Mouse (Mus musculus) ES-CJ7 (cell line): ENCODE measurements around the gene Kndc1.

Experiments
- DNase-seq: peaks from one replicate; pipeline ENCODE4 v3.0.0; 2011; ENCODE audit warnings: low read depth, low spot score

Kndc1 gene

DNA sequence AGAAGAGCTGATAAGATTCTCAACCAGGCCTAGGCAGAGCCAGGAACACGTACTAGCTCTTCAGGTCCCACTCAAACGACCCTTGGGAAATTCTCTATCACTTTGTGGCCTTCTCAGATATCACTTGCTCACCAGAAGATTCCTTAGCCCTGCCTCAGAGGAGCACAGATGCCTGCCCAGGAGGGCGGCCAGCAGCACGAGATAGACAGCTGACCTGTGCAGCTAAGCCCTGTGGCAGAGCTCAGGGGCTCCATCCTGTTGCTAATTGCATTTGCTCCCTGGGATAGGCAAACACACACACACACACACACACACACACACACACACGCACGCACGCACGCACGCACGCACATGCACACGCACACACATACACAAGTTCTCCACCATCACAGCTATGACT, 87.6 kb downstream of the Kndc1 start:
- DNase-seq: no peak

DNA sequence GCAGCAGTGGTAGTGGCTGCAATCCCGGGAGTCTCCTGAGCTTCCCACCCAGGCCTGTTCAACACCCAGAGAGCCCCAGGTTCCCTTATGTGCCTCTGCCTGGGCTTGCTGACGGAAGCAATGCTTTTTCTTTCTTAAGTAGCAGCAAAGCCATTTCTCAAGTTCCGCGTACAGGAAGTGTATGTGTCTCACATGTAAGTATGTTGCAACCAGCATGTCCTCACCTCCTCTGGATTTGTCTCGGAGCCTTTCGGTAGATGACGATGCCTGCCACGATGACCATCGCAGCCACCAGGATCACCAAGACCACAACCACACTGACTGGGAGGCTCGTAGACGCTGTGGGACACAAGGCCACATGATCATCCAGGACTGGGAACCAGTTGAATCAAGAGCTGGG, 90.0 kb downstream of the Kndc1 start:
- no peak for DNase-seq

DNA sequence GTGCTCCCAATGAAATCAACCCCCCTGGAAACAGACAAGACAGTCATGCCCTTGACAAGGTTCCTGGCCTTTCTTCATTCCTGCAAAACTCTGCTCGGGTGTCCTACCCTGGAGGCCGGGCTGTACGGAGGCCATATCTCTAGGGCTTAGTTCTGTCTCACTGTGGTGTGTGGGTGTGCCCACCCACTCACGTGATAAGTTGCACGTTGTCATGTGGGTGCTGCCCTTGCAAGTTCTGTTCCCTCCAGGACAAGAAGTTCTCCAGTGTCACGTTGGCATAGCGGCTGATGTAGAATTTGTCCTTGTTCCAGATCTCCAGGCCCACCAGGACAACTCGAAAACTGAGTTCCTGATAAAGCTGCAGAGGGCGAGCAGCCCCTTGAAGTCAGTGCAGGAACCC, 93.8 kb downstream of the Kndc1 start:
- DNase-seq: no peak

DNA sequence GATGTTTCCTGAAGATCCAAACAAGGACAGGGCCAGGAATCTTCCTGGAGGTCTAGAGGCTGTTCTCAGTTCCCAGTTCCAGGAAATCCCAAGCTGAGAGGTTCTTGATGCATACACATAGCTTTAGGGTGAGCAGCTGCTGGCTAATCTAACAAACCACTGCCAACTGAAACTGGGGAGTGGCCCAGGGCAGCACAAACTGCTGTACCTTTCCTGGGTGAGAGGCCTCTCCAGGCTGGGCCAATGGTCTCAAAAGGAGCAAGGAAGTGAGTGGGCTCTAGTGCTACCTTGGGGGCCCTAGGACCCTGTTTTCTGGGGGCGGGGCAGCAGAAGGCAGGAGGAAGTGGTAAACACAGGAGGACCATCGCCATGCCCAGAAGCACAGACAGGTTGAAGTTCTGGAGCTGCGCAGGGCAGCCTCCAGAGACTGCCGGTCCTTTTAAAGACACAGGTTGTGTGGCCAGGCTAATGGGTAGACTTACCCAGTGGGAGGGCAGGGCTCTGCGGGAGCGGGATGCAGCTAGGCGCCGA, 96.4 kb downstream of the Kndc1 start:
- DNase-seq: no peak
